Mouse (Mus musculus) Patski (cell line): Measurements from ENCODE around the gene Rab40b. TPM values are rescaled to one million over a fixed set of nuclear protein-coding genes. Genes with fewer than 3 reads are reported as not detected.

Experiments used
- ATAC-seq: fragments of 100-300 bp; one replicate; pipeline ENCODE4 v1.8.0; 2021
- CTCF ChIA-PET: fragments of 350-600 bp; sonication (Branson Sonifier 250); formaldehyde crosslinking; loops from one replicate; lab custom pipeline; 2022; ENCODE audit warnings: inconsistent platforms; lab: Charles Lee
- POLR2A ChIA-PET: fragments of 350-600 bp; sonication (Branson Sonifier 250); formaldehyde crosslinking; loops from one replicate; lab custom pipeline; 2022; ENCODE audit warnings: antibody characterized with exemption, inconsistent platforms; lab: Charles Lee
- DNase-seq: peaks from one replicate; pipeline ENCODE4 v3.0.0-alpha.2; 2011; ENCODE audit warnings: low read depth, low spot score
- H3K27me3 ChIP-seq: fragments of 371-371 bp; one replicate; pipeline ENCODE4 v1.5.1; 2021
- CTCF ChIP-seq: fragments of 100-300 bp; IDR thresholded peaks from one replicate; pipeline ENCODE4 v1.5.1; 2021
- in situ Hi-C: fragments of 300-500 bp; cut with MboI; formaldehyde crosslinking; loops from 3 replicates; pipeline ENCODE4 v1.11.1; 2018; ENCODE audit warnings: low pct_unique_long_range_greater_than_20kb, mixed read lengths
- polyA plus RNA-seq: library from polyadenylated mRNA; unstranded; gene quantifications from one replicate; pipeline ENCODE4 v1.2.3, GENCODE M21; 2021

Rab40b gene
- polyA plus RNA-seq, result 0.55 TPM

GRCm38 (mm10) chr11:121387750-121388553 lies at the start of gene Rab40b:
Gene Rab40b (minus strand): TSS chr11:121388251.
- in situ Hi-C loops, result no loop called here
- TF ChIP-seq CTCF, result no peak
- CTCF ChIA-PET, result interaction anchor here (1.2 kb wide), 1 partner anchor 33 kb away, joined by 3 read pairs; no protein-coding TSS in a partner anchor
- H3K27me3 ChIP-seq, result peaks cover 4% of the 10 kb centered on the region
- POLR2A ChIA-PET, result interaction anchor here (0.6 to 1.0 kb wide), 2 partner anchors 33 to 86 kb away, joined by 3 to 5 read pairs; no protein-coding TSS in a partner anchor
- ATAC-seq (peak; percentile 83), DNase-seq (peak; percentile 24)

- ChIA-PET POLR2A (no interaction called here), CTCF (interaction anchor here (1.8 kb wide), 1 partner anchor 13 kb away, joined by 3 read pairs; no protein-coding TSS in a partner anchor)
- DNase-seq, result no peak
- no peaks in the 10 kb centered on the region for H3K27me3 ChIP-seq
- in situ Hi-C loops, result no loop called here
- TF ChIP-seq CTCF, result no peak
- ATAC-seq, result no peak
Observed at GRCm38 (mm10) chr11:121437236-121437635, 49.2 kb upstream of the Rab40b start.

- peak; percentile 92 for ATAC-seq
- CTCF ChIA-PET, result interaction anchor here (1.4 to 1.6 kb wide), 4 partner anchors 11 to 18 kb away, joined by 3 to 4 read pairs (median 3); partner anchors contain the start of genes Fn3krp and Tbcd
- in situ Hi-C loops, result no loop called here
- H3K27me3 ChIP-seq, result no peaks in the 10 kb centered on the region
- POLR2A ChIA-PET, result interaction anchor here (0.6 to 1.4 kb wide), 3 partner anchors 14 to 80 kb away, joined by 3 to 6 read pairs (median 3); partner anchors contain the start of genes Fn3krp, Tbcd and Wdr45b
- no peak for DNase-seq
- no peak for TF ChIP-seq CTCF
Observed at GRCm38 (mm10) chr11:121434156-121435155, 46.4 kb upstream of the Rab40b start, which contains the start of gene Fn3k. Gene Fn3k (plus strand): TSS chr11:121434913.

- CTCF ChIA-PET, result interaction anchor here (1.4 kb wide), 1 partner anchor 17 kb away, joined by 3 read pairs; no protein-coding TSS in a partner anchor
- no peak for TF ChIP-seq CTCF
- POLR2A ChIA-PET, result no interaction called here
- DNase-seq, result no peak
- in situ Hi-C loops, result no loop called here
- H3K27me3 ChIP-seq, result no peaks in the 10 kb centered on the region
- no peak for ATAC-seq
Observed at GRCm38 (mm10) chr11:121433397-121433796, 45.3 kb upstream of the Rab40b start.

GRCm38 (mm10) chr11:121421553-121422173 lies 33.6 kb upstream of the Rab40b start:
- ATAC-seq (peak; percentile 68), DNase-seq (no peak)
- TF ChIP-seq CTCF, result no peak
- in situ Hi-C loops, result no loop called here
- POLR2A ChIA-PET, result interaction anchor here (2.3 kb wide), 1 partner anchor 31 kb away, joined by 8 read pairs; the partner anchor contains the start of gene Tbcd
- no peaks in the 10 kb centered on the region for H3K27me3 ChIP-seq
- CTCF ChIA-PET, result interaction anchor here (0.8 to 1.1 kb wide), 3 partner anchors 14 to 26 kb away, joined by 3 read pairs; partner anchors contain the start of gene Fn3k

- ATAC-seq, result peak; percentile 99
- H3K27me3 ChIP-seq, result no peaks in the 10 kb centered on the region
- DNase-seq, result peak; percentile 78
- no peak for TF ChIP-seq CTCF
- in situ Hi-C loops, result no loop called here
- CTCF ChIA-PET, result interaction anchor here (0.8 to 1.1 kb wide), 3 partner anchors 14 to 27 kb away, joined by 3 read pairs; partner anchors contain the start of gene Fn3k
- POLR2A ChIA-PET, result interaction anchor here (1.2 to 2.3 kb wide), 2 partner anchors 14 to 32 kb away, joined by 3 to 8 read pairs; partner anchors contain the start of genes Fn3k and Tbcd
Observed at GRCm38 (mm10) chr11:121420830-121421552, 32.9 kb upstream of the Rab40b start, which contains the start of gene Fn3krp. Gene Fn3krp (plus strand): TSS chr11:121421401.

- ChIA-PET CTCF (interaction anchor here (0.9 kb wide), 1 partner anchor 15 kb away, joined by 3 read pairs; the partner anchor contains the start of gene Fn3k), POLR2A (interaction anchor here (1.2 to 2.3 kb wide), 2 partner anchors 15 to 32 kb away, joined by 3 to 8 read pairs; partner anchors contain the start of genes Fn3k and Tbcd)
- DNase-seq (no peak), ATAC-seq (no peak)
- TF ChIP-seq CTCF, result no peak
- in situ Hi-C loops, result no loop called here
- H3K27me3 ChIP-seq, result no peaks in the 10 kb centered on the region
Observed at GRCm38 (mm10) chr11:121420379-121420778, 32.3 kb upstream of the Rab40b start.

GRCm38 (mm10) chr11:121418932-121419331 lies 30.9 kb upstream of the Rab40b start:
- no peak for DNase-seq
- POLR2A ChIA-PET, result no interaction called here
- no peak for TF ChIP-seq CTCF
- in situ Hi-C loops, result no loop called here
- CTCF ChIA-PET, result no interaction called here
- no peaks in the 10 kb centered on the region for H3K27me3 ChIP-seq
- no peak for ATAC-seq

GRCm38 (mm10) chr11:121417971-121418370 lies 29.9 kb upstream of the Rab40b start:
- no peak for ATAC-seq
- in situ Hi-C loops, result no loop called here
- H3K27me3 ChIP-seq, result no peaks in the 10 kb centered on the region
- ChIA-PET POLR2A (no interaction called here), CTCF (no interaction called here)
- DNase-seq, result no peak
- no peak for TF ChIP-seq CTCF
